30 mouse cellular contexts compared by ENCODE assay signal in the genomic region with DNA sequence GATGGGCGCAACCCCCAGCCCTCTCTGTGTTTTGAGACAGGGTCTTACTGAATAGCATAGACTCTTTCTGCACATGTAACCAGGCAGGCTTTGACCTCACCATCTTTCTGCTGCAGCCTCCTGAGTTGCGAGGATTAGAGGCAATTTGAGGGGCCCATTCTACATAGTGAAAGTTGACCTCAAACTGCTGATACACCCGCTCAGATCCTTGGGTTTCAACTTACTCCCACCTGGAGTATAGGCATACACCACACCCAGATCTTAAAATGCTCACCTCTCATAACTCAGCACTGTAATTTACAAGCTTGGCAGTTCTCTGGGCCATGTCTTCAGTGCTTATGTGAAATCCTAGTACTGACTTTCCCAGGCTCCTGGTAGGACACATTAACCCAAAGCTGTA. TPM values are rescaled to one million over a fixed set of nuclear protein-coding genes. Genes with fewer than 3 reads are reported as not detected.
"Had no signal": no experiment of that assay in that cellular context is flagged by ENCODE, and none has a peak within 500 bp of the region (broad histone marks: within the 10 kb centered on the region; RNA-seq: fewer than 3 reads in every experiment).

No protein-coding gene starts in this region.

- H3K27me3 ChIP-seq: heart, embryonic 12.5 days; hindbrain, embryonic 13.5 days; hindbrain, embryonic 15.5 days; kidney, embryonic 15.5 days; limb, embryonic 13.5 days; limb, embryonic 15.5 days; liver, embryonic 12.5 days had no signal

- H3K27ac ChIP-seq: heart, embryonic 10.5 days; hindbrain, embryonic 13.5 days; hindbrain, embryonic 15.5 days; hindbrain, postnatal 0 days; kidney, embryonic 15.5 days; kidney, postnatal 0 days; limb, embryonic 13.5 days; limb, embryonic 15.5 days; liver, embryonic 12.5 days; liver, embryonic 14.5 days had no signal

- ATAC-seq: hindbrain, postnatal 0 days; intestine, embryonic 16.5 days; liver, embryonic 12.5 days had no signal

- H3K9me3 ChIP-seq: heart, embryonic 10.5 days; heart, embryonic 12.5 days; hindbrain, embryonic 13.5 days; hindbrain, embryonic 15.5 days; kidney, embryonic 15.5 days; limb, embryonic 13.5 days; limb, embryonic 15.5 days; liver, embryonic 12.5 days had no signal

- H3K4me3 ChIP-seq: heart, embryonic 10.5 days; heart, embryonic 12.5 days; hindbrain, embryonic 13.5 days; hindbrain, embryonic 15.5 days; kidney, embryonic 15.5 days; limb, embryonic 13.5 days; limb, embryonic 15.5 days; liver, embryonic 12.5 days had no signal

- H3K9ac ChIP-seq: heart, embryonic 12.5 days; hindbrain, embryonic 13.5 days; hindbrain, embryonic 15.5 days; kidney, embryonic 15.5 days; limb, embryonic 13.5 days; limb, embryonic 15.5 days; liver, embryonic 12.5 days; liver, embryonic 14.5 days had no signal

- H3K4me1 ChIP-seq: heart, embryonic 10.5 days; heart, embryonic 12.5 days; liver, embryonic 12.5 days had no signal

- H3K4me2 ChIP-seq: heart, embryonic 12.5 days; hindbrain, embryonic 13.5 days; hindbrain, embryonic 15.5 days; kidney, embryonic 15.5 days; limb, embryonic 13.5 days; limb, embryonic 15.5 days; liver, embryonic 12.5 days had no signal

- DNase-seq: gastrocnemius, postnatal 10 days; gastrocnemius, postnatal 25 days; heart, adult 11 months; heart, postnatal 10 days; heart, postnatal 36 days; kidney, adult 11 months; kidney, adult 2 months; kidney, adult 9 months; kidney, postnatal 14 days; kidney, postnatal 36 days; layer of hippocampus, adult 9-11 months; layer of hippocampus, postnatal 36 days; left cerebral cortex, postnatal 4 days had no signal

RNA-seq across cellular contexts. Expression of gene Npffr1, which starts 59.9 kb away (rescaled TPM):
- total RNA-seq: gastrocnemius, postnatal 25 days; heart, postnatal 36 days; hematopoietic stem cell, adult 5-6 weeks; liver, adult 2 months had no signal
- polyA plus RNA-seq: heart, embryonic 16.5 days; large intestine, adult 2 months; limb, embryonic 11.5 days; liver, adult 2 months; liver, embryonic 12.5 days; liver, embryonic 14.5 days had no signal
